Mouse (Mus musculus) layer of hippocampus, postnatal 36 days (tissue): ENCODE measurements around the gene Calr. TPM values are rescaled to one million over a fixed set of nuclear protein-coding genes. Genes with fewer than 3 reads are reported as not detected.

ENCODE experiments used
- DNase-seq, 2 experiments: peaks; one replicate each; pipeline ENCODE4 v3.0.0; 2022
- total RNA-seq, 2 experiments: library from RNA; stranded (reverse); gene quantifications; 2 replicates each; pipeline ENCODE4 v1.2.3; 2021

The Calr gene
- total RNA-seq, 2 experiments from 2014 or later = 557 to 631 TPM

GRCm38 (mm10) chr8:84814555-84815441, 31.9 kb downstream of the Calr start:
- DNase-seq = no peak

DNA sequence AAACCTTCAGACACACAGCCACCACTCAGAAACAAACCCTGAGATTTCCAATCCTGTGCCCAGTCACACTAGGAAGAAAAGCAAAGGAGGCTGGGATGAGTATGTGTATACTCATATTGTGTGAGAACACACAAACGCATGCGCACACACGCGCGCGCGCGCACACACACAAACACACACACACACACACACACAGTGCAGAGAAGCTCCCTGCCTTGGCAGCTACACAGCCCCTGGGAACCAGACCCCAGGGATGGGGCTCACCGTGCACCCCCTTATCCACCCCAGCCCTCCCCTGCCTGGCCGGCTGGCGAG, 32.5 kb downstream of the Calr start:
- DNase-seq = no peak

DNA sequence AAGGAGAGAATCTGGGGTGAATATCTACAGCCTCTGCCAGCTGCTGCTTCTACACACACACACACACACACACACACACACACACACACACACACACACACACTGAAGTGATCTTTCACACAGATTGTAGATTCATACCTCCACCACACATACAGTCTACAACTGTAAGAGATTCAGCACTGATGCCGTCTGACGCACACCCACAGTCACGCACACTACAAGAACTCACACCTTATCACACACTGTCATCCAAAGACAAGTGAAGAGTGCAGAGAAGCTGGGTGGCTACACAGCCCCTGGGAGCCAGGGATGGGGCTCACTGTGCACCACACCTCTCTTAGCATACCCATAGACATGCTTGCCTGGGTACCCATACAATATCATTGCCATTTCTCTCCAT, 32.9 kb downstream of the Calr start:
- DNase-seq = no peak

DNA sequence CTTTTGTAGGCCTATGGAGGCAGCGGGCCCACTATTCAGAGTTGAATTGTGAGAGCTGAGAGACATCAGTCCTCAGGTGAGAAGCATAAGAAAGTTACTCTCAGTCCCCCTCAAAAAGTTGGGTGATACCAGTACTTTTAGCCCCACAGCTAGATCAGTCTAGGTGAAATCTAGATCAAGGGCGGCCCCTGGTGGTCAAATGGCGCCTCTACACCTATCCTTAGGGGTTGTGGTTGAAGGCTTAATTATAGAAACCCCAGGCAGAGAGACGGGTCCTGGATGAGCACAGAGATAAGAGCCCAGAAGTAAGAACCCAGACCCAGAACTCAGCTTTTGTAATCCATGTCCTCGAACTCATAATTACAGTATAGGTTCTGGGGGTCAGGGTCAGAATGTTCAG, 33.7 kb downstream of the Calr start:
- peak; percentile 80 to 87 for DNase-seq

GRCm38 (mm10) chr8:84811303-84811702, 35.4 kb downstream of the Calr start:
- no peak for DNase-seq

GRCm38 (mm10) chr8:84810896-84811295, 35.8 kb downstream of the Calr start:
- peak; percentile 97 to 98 for DNase-seq

GRCm38 (mm10) chr8:84809941-84810280, 36.8 kb downstream of the Calr start:
- DNase-seq = no peak

GRCm38 (mm10) chr8:84809109-84809940, 37.4 kb downstream of the Calr start:
- no peak for DNase-seq

DNA sequence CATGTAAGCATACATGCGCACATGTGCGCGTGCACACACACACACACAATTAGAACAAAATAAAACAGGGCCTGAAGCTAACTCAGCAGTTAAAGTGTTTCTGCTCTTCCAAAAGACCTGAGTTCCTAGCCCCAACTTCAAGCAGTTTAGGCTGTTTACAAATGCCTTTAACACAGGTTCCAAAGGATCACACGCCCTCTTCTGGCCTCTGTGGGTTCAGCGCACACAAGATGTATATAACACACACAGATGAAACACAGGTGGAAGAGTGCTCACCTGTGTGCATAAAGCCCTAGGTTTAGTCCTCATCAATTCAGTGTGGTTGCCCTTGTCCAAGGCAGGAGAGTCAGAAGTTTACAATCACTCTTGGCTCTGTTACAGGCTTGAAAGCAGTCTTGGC, 40.7 kb downstream of the Calr start:
- DNase-seq = no peak

DNA sequence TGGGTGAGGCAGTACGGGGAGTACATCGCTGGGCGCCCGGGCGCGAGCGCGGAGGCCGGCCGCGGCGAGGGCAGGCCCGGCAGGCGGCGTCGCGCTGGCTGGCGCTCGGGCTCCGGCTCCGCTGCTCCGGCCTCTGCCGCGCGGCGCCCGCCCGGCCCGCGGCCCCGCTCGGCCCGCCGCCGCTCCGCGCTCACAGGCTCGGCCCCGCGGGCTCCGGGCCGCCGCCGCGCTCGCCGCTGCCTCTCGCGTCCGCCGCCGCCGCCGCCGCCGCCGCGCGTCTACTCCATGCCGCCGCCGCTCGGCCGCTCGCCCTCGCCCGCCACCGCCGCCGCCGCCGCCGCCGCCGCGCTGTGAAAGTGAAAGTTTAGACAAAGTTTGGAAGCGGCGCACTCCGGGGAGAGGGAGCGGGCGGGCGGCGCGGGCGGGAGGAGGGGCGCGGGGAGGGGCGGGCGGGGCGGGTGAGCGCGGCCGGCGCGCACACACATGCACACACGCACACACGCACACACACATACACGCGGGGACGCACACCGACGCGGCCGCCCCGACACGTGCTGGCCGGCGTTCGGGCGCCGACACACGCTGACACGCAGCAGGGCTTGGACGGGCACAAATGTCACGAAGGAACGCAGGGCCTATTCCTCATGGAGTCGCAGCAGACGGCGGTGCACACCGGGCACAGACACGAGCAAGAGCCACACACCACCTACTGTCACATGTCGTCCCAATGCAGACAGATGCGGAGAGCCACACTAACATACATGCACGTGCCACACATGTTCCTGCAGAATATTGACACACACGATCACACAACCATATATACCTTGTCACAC, 46.5 kb downstream of the Calr start, which contains the start of gene Nfix:
Gene Nfix, minus strand, starts transcription at position 346 of the 833 bp plus-strand sequence.
- peak in 1 of 2 experiments; percentile 59 for DNase-seq

DNA sequence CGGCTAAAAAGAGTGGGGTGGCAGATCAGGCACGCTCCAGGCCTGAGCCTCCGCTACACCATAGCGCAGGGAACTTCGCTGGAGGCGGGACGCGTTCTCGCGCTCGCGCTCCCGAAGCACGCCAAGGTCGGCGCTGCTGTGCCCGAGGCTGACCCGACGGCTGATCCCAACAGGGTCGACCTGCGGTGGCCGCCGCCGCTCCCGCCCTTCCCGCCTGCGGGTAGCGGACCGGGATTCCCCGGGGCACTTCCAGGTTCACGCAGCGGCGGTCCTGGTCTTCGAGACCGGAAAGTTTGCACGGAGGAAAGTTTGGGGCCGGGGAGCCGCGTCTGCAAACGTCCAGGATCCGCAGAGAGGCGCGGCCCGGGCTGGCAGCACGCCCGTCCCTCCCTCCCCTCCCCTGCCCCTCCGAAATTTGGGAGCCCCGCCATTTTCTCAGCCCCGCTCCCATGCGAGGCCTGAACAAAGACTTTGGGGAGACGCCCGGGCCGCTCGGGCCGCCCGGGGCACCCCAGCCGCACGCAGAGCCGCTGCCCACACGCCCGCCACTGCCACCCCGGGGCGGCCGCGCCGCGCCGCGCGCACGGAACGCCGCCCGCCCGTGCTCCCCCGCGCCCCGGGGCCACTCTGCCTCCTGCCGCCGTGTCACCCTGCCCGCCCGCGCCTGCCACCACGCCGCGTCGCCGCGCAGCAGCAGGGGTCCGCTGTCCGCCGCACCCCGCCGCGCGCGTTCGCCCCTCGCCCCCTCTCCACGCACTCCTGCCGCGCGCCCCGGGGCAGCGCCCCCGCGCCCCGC, 47.4 kb downstream of the Calr start:
- DNase-seq = peak in 1 of 2 experiments; percentile 69

DNA sequence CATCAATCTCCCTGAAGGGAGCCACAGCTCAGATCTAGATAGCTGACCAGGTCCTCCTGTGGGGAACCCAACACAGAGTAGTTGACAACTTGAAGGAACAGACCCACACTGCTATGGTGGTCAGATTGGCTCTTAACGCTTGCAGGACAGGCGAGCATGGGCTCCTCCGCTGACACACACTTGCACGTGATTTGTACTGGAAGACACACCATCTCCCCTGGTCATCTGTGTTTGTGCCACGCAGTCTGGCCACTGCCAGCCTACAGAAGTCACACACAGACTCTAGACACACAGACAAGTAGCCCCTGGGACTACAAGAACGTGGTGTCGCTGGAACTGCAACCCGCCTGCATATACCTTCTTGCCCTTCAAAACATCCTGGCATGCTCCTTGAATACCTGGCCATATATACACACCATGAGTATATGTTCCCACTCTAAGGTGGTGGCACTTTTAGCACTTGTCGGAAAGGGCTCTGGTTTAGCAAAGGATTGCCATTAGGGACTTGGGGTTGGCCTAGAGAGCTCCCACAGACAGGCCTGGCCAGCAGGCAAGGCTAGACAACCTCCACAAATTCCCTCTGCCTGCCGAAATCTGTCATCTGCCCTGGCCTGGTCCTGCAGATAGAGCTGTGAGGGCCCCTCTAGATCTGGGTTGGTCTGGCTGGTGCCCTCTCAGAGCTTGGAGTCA, 48.1 kb downstream of the Calr start:
- no peak for DNase-seq

DNA sequence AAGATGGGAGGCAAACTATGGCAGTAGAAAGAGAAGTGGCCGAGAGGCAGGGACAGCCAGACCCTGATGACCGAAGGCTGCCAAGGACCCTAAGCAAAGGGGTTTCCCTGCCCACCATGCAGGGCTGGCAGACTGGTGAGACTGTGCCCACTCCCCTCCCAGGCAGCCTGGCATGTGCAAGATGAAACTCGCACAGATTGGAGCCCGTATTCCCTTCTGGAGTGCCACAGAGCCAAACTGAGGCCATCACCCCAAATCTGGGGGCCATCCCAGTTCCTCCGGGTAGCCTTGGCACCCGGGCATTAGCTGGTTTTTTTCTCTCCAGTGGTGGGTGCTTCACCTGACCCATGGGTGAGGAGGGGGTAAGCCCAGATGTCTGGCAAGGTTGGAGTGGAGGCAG, 48.8 kb downstream of the Calr start:
- peak in 1 of 2 experiments; percentile 57 for DNase-seq

- peak in 1 of 2 experiments; percentile 12 for DNase-seq
These were observed 49.4 kb downstream of the Calr start for GRCm38 (mm10) chr8:84797256-84797797.

DNA sequence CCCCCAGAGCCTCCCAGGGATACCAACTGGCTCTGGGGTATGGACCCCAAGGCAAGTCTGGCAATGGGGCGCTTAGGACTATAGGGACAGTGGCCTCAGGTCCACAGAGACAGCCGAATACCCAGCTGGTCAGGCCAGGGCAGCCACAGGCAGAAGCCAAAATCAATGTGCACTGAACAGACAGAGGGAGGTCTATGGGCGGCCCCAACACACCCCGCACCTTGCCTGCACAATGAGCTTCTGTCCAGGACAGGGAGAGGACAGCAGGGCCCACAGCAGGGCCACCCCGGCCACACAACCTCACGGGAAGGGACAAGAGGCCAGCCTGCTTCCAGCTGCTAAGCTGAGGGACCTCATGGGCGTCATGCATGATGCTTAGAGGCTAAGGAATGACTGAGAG, 52.2 kb downstream of the Calr start:
- peak in 1 of 2 experiments; percentile 73 for DNase-seq

GRCm38 (mm10) chr8:84793791-84794485, 52.8 kb downstream of the Calr start:
- DNase-seq = peak in 1 of 2 experiments; percentile 82

- peak in 1 of 2 experiments; percentile 68 for DNase-seq
These were observed 53.6 kb downstream of the Calr start for GRCm38 (mm10) chr8:84793134-84793533.

DNA sequence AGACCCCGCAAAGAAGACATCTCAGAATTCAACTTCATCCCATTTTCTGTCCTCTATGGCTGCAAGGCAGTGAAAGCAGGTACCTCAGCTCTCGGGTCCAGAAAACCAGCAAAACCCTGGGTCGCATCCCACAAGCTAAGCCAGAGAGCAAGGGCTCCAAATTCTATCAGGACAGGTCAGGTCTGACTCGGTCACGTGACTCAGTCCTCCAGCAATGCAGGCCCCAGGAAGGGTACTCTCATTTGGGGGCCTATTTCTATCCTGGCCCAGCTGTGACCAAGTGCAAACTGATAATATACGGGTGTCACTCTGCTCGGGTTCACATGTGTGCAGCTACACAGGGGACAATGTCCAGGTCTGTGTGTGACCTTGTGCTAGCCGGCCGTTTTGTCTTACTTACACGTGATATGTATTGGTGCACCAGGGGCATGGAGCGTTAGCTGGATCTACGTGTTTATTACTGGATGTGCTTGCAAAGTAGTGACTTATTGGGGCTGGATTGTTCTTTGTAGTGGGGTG, 54.2 kb downstream of the Calr start:
- DNase-seq = no peak
